Mouse (Mus musculus) fat pad, adult 2 months (tissue): Measurements from ENCODE around the gene Rbp2.

Source experiments
- DNase-seq: peaks from one replicate; pipeline ENCODE4 v3.0.0-alpha.2; 2011; ENCODE audit warnings: low read depth, low spot score; ENCODE audit errors: extremely low read depth

The Rbp2 gene

GRCm38 (mm10) chr9:98485815-98486214 lies at the start of gene Rbp2:
Rbp2 (plus strand) TSS chr9:98486115.
- no peak for DNase-seq

GRCm38 (mm10) chr9:98437819-98438218 lies 48.1 kb upstream of the Rbp2 start:
- no peak for DNase-seq

DNA sequence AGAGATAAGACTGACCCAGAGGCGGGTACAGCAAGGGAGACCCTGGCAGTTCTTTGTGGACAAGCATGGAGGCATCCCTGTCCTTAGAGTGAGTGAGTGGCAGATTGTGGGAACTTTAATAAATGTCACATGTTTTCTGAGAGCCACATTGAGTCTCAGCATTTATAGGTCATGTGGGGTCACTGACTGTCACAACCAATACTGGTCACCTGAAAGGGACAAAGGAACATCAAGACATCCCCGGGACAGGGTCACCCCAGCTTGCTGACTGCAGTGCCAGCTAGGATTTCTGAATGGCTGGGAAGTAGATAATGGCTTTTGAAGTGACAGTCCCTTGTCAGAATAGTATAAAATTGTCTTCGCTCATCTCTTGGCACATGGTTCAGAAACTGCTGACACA lies 46.8 kb upstream of the Rbp2 start:
- no peak for DNase-seq

DNA sequence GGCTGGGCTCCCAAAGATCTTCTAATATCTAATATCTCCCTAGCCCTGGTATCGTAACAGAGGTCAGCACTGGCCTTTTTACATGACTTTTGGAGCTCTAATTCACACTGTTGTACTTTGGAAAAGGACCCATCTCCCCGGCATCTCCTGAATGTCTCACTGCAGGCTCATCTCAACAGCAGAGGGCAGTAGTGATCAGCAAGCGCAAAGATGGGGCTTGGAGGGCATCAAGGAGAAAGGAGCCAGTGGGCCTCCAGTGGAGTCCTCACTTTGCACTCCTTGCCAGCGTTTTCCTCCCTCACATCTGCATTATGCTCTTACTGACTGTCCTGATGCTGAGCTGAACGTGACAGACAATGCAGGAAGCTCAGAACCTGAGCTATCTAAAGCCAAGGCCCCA lies 43.3 kb upstream of the Rbp2 start:
- DNase-seq = no peak

DNA sequence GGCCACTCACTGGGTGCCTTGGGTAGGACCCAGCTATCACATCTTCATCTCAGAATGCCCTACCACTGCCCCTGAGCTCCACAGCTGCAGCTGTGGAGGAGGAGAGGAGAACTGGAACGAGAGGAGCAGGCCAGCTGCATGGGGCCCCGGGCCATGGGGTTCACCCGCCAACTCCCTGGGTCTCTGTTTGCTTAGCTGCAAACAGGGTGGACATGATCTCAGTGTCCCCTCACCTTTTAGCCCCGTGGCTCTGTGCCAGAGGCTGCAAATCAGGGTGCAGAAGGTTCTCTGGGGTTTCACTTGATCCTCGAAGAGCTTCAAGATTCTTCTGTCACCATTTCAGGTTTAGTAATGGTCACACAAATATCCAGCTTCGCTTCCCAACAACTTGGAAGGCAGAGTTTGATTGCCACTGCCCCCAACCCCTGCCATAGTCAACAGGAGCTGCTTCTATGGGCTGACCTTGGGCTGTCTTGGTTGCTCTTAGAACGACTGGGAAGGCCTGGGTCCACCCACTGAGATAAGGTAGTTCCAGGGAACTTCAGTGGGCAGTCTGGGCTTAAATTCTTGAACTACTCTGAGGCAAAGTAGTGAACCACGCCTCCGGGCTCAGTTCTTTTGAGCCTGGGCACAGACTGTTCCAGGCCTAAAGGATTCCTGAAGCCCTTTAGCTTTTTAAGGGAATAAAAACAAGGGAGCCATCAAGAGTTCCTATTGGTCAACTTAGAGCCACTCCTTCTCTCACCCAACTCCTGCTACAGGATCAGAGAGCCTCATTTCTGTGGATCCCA lies 40.4 kb upstream of the Rbp2 start:
- DNase-seq = no peak

DNA sequence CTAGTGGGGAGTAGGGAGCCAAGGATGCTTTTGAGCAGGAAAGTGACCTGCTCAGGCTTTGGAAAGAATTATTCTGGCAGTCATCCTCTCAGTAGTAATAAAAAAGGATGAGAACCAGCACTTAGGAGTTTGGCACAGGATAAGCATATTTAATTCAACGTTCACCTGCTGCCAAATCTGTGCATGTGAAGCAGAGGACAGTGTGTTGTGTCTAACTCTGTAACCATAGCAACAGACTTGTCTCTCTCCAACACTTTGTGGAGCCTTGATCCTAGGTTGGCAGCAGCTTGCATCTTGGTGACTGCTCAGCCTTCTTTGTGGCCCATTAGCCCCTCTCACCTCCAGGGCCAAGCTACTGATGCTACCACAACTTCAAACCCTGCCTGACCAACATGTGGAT lies 34.9 kb upstream of the Rbp2 start:
- no peak for DNase-seq

DNA sequence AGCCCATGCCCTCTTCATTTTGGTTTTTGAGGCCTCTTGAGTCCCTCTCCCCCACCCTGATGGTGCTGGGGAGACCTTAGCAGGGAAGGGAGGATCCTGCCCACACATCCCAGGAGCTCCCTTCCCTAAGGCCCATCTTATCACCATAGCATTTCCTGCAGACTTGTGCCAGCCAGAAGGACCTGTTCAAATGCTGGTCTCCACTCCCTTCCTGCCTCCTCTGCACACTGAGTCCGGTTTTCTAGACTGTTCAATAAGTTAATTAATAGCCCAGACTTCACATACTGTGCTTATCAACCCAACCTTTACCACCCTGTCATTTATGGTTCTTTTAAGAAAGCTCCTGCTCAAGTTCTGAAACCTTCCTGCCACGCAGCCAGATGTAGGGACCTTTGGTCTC lies 19.2 kb upstream of the Rbp2 start:
- no peak for DNase-seq

DNA sequence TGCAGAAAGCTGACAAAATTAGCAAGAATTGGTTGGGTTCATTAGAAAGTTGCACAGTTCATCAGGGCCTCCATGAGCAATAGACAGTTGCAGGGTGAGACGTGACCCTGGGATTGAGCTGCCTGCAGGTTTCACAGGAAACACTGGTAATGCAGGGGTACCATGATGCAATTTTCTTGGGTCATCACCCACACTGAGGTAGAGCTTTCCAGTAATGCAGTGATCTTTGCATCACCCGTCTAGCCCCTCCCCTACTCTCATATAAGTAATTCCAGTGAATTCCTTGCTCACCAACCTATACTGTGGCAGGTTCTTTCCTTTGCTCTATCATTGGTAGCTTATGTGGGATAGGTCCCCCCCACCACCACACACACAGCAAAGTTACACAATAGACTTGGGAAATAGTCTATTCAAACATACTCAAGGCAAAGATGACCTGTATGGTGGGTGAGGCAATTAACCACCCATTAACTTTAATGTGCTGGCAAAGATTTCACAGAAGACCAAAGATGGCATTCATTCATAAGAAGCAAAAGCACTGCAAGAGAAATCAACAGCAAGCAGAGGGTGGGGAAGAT lies 5.7 kb upstream of the Rbp2 start:
- DNase-seq = no peak

GRCm38 (mm10) chr9:98482256-98482655 lies 3.7 kb upstream of the Rbp2 start:
- DNase-seq = no peak

- DNase-seq = no peak
Observed at GRCm38 (mm10) chr9:98485020-98485419, 895 bp upstream of the Rbp2 start.

DNA sequence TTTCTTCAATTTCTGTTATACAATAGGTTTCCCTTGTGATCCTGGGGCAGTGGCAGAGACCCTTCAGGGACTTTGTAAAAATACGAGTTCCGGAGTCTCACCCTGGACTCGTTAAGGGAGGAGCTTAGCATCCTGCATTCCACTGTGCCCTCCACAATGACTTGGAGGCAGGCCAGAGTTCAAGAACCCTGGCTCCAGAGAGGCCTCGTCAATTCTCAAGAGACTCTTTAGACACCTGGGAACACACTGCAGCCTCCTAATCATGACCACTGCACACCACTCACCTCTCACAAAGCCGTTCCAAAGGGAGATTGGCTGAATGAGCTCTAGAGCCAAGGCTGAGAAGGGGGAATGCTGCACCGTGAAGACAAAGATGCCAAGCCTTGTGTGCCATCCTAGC lies 1.4 kb downstream of the Rbp2 start:
- no peak for DNase-seq

DNA sequence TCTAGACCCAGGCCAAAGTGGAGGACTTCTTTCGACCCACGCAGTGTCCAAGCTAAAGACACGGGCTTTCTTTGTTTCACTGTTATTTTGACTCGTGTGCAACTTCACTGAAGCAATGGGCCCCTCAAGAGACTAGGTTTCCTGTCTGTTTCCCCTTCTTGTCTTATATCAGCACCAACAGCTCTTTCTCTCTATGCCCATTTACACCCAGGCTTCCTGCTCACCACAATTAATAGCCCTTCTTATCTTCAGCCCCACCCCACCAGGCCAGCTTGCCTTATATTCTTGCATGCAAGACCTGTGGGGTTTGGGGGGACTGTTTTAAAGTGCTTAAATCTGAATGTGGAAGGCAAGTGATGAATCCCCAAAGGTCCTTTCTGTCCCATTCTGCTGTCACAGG lies 3.6 kb downstream of the Rbp2 start:
- no peak for DNase-seq

GRCm38 (mm10) chr9:98490128-98490527 lies 4.2 kb downstream of the Rbp2 start:
- no peak for DNase-seq

DNA sequence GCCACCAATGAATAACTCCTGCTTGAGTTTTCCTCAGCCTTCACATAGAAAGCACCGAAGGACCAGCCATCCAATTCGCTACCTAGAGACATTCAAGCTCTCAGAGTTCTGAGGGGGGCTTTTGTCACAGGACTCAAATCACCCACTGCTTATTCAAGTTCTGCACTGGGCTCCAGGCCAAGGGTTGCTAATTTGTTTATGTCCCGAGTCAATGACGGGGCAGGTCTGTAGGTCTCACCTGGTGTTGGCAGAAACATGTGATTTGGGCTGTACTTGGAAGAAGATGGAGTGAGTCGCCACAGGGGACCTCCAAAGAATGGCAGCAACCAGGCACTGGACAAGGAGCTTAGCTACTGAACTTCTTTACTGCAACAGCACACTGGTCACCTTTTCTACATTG lies 5.2 kb downstream of the Rbp2 start:
- DNase-seq = no peak

DNA sequence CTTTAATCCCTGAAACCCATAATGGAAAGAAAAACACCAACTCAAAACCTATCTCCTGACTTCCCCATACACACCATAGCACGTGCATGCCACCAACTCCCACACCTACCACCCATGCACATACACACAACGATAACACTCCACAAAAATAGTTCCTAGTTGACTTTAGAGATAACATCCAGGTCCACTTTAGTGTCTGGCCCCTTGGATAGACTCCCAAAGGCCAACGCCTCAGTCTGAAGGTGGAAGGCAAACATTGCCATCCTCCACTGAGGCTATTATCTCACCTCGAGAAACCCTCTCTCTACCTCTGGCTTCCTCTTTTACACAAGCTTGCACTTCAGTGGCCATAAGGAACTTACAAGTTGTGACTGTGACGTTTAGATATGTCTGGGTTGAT lies 6.3 kb downstream of the Rbp2 start:
- DNase-seq = no peak

DNA sequence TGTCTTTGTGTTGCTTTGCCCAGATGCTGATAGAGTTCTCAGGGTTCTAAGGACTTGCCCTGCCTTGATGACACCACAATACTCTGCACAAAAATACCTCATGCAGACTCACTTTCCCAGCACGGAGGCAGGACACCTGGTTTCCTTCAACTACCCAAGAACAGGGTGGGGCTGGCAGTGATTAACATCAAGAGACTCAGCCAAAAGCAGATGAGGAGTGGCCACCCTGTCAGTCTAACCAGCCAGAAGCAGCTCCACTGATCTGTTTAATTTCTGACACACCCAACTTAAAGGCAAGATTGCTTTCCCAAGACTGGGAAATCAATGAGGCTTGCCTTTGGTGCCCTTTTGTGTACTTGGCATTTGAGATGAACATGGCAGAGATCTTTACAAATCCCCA lies 6.9 kb downstream of the Rbp2 start:
- DNase-seq = no peak

GRCm38 (mm10) chr9:98497157-98497556 lies 11.2 kb downstream of the Rbp2 start:
- DNase-seq = no peak

DNA sequence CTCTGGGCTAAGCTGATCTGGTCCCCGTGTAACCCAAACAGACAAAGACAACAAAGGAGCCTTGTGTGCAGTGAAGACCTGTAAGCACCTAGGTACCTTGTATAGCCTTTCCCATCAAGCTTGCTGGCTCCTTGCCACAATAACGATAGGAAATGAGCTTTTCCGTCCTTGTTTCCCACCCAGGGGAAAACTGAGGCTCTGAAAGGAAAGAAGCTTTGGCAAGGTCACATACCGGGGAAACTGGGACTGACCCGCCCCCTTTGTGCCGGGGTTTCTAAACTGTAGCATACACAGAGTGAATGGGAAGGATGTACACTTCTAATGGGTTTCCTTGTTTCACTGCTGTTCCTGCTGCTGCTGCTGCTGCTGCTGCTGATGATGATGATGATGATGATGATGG lies 12.1 kb downstream of the Rbp2 start:
- DNase-seq = no peak

DNA sequence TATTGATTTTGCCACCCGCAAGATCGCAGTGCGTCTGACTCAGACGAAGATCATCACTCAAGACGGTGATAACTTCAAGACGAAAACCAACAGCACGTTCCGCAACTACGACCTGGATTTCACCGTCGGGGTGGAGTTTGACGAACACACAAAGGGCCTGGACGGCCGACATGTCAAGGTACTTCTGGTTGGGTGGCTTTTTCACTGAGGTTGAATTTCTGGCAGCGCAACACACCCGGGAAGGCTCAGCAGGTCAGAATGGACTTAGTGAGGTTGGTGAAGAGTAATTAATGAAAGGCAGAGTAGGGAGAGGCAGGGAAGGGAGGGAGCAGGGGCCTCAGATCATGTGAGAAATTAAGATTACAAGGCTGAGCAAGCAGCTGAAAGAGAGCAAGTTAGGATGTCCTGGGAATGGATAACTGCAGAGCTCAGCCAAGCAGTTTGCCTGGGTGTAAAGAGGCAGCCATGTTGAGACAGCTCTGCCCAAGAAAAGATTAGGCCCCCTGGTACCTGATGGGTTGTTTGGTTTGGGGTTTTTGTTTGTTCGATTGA lies 12.9 kb downstream of the Rbp2 start:
- DNase-seq = no peak

GRCm38 (mm10) chr9:98499601-98500000 lies 13.7 kb downstream of the Rbp2 start:
- no peak for DNase-seq

- DNase-seq = no peak
Observed at GRCm38 (mm10) chr9:98507480-98507879, 21.6 kb downstream of the Rbp2 start.

GRCm38 (mm10) chr9:98510363-98511055 lies 24.6 kb downstream of the Rbp2 start:
- no peak for DNase-seq
